Mouse (Mus musculus): ENCODE measurements around the gene Enkd1. TPM values are rescaled to one million over a fixed set of nuclear protein-coding genes. Genes with fewer than 3 reads are reported as not detected.

Enkd1 gene
- polyA plus RNA-seq, 1 experiment = 9.1 TPM

GRCm38 (mm10) chr8:105704146-105704812 is 3.7 kb downstream of the Enkd1 start:
- Histone ChIP-seq H3K27ac (ENCODE audit: insufficient read depth, low read length) (no peak overlapping the region), H3K4me1 (ENCODE audit: control insufficient read depth, insufficient read depth, low read length) (peaks cover 2% of the 10 kb centered on the region; the same call in 1 of the 2 replicates), H3K4me3 (ENCODE audit: insufficient read depth, low read length) (no peak overlapping the region)
- no peak for TF ChIP-seq CTCF (IDR thresholded peaks at IDR 0.05; ENCODE audit: borderline replicate concordance, insufficient read depth, low read length)
- no peak for TF ChIP-seq POLR2A (IDR thresholded peaks at IDR 0.05; ENCODE audit: low read depth, low read length)

DNA sequence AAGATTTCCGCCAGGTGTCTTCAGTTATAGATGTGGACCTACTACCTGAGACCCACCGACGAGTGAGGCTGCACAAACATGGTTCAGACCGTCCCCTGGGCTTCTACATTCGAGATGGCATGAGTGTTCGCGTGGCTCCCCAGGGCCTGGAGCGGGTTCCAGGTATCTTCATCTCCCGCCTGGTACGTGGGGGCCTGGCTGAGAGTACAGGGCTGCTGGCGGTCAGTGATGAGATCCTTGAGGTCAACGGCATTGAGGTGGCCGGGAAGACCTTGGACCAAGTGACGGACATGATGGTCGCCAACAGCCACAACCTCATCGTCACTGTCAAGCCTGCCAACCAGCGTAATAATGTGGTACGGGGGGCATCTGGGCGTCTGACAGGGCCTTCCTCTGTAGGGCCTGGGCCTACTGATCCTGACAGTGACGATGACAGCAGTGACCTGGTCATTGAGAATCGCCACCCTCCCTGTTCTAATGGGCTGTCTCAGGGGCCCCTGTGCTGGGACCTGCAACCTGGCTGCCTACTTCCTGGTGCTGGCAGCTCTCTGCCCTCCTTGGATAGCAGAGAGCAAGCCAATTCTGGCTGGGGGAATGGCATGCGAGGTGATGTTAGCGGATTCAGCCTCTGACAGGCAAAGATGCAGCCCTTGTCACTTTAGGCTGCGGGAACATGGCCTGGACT is 5.1 kb downstream of the Enkd1 start:
- H3K27ac ChIP-seq (ENCODE audit: insufficient read depth, low read length) = no peak overlapping the region
- TF ChIP-seq POLR2A (IDR thresholded peaks at IDR 0.05; ENCODE audit: low read depth, low read length) = no peak
- TF ChIP-seq CTCF (IDR thresholded peaks at IDR 0.05; ENCODE audit: borderline replicate concordance, insufficient read depth, low read length) = no peak
- peaks cover 2% of the 10 kb centered on the region; the same call in 1 of the 2 replicates for H3K4me1 ChIP-seq (ENCODE audit: control insufficient read depth, insufficient read depth, low read length)
- H3K4me3 ChIP-seq (ENCODE audit: insufficient read depth, low read length) = no peak overlapping the region

DNA sequence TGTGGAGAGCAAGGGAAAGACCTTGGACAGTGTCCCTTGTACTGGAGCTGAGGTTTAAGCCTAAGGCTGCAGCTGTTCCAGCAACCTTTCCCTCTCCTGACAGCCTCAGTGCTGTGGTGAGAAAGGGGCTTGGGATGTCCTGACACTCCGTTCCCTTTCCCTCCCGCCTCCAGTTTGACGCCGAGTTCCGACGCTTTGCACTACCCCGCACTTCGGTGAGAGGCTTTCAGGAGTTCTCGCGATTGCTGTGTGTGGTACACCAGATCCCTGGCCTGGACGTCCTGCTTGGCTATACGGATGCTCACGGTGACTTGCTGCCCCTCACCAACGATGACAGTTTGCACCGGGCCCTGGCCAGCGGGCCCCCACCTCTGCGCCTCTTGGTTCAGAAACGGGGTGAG is 6.0 kb downstream of the Enkd1 start:
- TF ChIP-seq CTCF (IDR thresholded peaks at IDR 0.05; ENCODE audit: borderline replicate concordance, insufficient read depth, low read length) (no peak), POLR2A (IDR thresholded peaks at IDR 0.05; ENCODE audit: low read depth, low read length) (no peak)
- no peak overlapping the region for H3K27ac ChIP-seq (ENCODE audit: insufficient read depth, low read length)

GRCm38 (mm10) chr8:105700966-105701824 is 6.8 kb downstream of the Enkd1 start, which contains the start of the genes Acd and Pard6a:
Acd (minus strand) TSS chr8:105701102.
Pard6a (plus strand) TSS chr8:105701148.
- Histone ChIP-seq H3K4me1 (ENCODE audit: control insufficient read depth, insufficient read depth, low read length) (peaks cover 2% of the 10 kb centered on the region; the same call in 1 of the 2 replicates), H3K4me3 (ENCODE audit: insufficient read depth, low read length) (peak within 1 kb of the TSS; percentile 68), H3K27ac (ENCODE audit: insufficient read depth, low read length) (peak within 1 kb of the TSS; percentile 92)
- TF ChIP-seq CTCF (IDR thresholded peaks at IDR 0.05; ENCODE audit: borderline replicate concordance, insufficient read depth, low read length) (no peak), POLR2A (IDR thresholded peaks at IDR 0.05; ENCODE audit: low read depth, low read length) (peak; percentile 70; the same call in 1 of the 2 replicates)

More for the DNA sequence above, 6.0 kb downstream of the Enkd1 start:
- H3K4me3 ChIP-seq (ENCODE audit: insufficient read depth, low read length) = peak overlapping the region; percentile 50
- peaks cover 2% of the 10 kb centered on the region; the same call in 1 of the 2 replicates for H3K4me1 ChIP-seq (ENCODE audit: control insufficient read depth, insufficient read depth, low read length)

DNA sequence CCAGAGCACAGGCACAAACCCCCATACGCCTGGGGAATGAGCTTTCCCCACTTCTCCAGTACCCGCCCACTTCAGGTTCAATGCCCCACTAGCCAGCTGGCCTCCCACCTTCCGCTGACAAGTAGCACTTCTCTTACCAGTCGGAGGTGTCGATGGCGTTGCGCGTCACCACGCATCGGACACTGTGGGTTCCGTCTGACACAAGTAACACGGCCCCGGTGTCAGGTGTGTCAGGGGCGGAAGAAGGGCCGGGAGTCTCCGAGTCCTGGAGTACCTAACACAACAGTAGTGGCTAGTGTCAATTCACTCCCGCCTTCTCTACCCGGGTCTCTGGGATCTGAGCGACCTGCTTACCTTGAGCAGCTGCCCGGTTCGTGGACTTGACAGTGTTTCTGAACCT is 7.4 kb downstream of the Enkd1 start:
- TF ChIP-seq POLR2A (IDR thresholded peaks at IDR 0.05; ENCODE audit: low read depth, low read length) (no peak), CTCF (IDR thresholded peaks at IDR 0.05; ENCODE audit: borderline replicate concordance, insufficient read depth, low read length) (no peak)
- Histone ChIP-seq H3K4me1 (ENCODE audit: control insufficient read depth, insufficient read depth, low read length) (peaks cover 2% of the 10 kb centered on the region; the same call in 1 of the 2 replicates), H3K27ac (ENCODE audit: insufficient read depth, low read length) (no peak overlapping the region), H3K4me3 (ENCODE audit: insufficient read depth, low read length) (peak overlapping the region; percentile 68)

GRCm38 (mm10) chr8:105699488-105700215 is 8.4 kb downstream of the Enkd1 start:
- Histone ChIP-seq H3K4me3 (ENCODE audit: insufficient read depth, low read length) (peak overlapping the region; percentile 68; the same call in 1 of the 2 replicates), H3K4me1 (ENCODE audit: control insufficient read depth, insufficient read depth, low read length) (peaks cover 2% of the 10 kb centered on the region; the same call in 1 of the 2 replicates), H3K27ac (ENCODE audit: insufficient read depth, low read length) (no peak overlapping the region)
- TF ChIP-seq POLR2A (IDR thresholded peaks at IDR 0.05; ENCODE audit: low read depth, low read length) = no peak
- no peak for TF ChIP-seq CTCF (IDR thresholded peaks at IDR 0.05; ENCODE audit: borderline replicate concordance, insufficient read depth, low read length)

DNA sequence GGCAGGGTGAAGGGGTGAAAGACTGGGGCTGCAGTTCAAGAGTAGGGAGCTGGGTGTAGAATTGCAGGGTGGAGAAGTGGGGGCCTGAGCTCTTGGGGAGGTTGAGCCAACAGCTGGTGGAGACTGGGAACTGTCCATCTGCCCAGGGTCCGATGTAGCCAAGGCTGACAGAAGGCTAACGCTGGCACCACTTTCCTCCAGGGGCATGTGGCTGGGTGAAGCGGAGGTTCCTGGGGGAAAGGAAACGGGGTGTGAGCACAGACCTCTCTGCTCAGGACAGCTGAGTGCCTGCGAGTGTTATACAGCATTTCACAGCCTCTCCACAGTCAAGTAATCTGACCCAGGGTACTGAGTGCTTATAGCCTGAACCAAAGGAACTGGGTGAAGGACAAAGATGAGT is 9.3 kb downstream of the Enkd1 start:
- no peak overlapping the region for H3K4me3 ChIP-seq (ENCODE audit: insufficient read depth, low read length)
- H3K4me1 ChIP-seq (ENCODE audit: control insufficient read depth, insufficient read depth, low read length) = peaks cover 2% of the 10 kb centered on the region; the same call in 1 of the 2 replicates
- TF ChIP-seq CTCF (IDR thresholded peaks at IDR 0.05; ENCODE audit: borderline replicate concordance, insufficient read depth, low read length) (no peak), POLR2A (IDR thresholded peaks at IDR 0.05; ENCODE audit: low read depth, low read length) (no peak)
- no peak overlapping the region for H3K27ac ChIP-seq (ENCODE audit: insufficient read depth, low read length)

DNA sequence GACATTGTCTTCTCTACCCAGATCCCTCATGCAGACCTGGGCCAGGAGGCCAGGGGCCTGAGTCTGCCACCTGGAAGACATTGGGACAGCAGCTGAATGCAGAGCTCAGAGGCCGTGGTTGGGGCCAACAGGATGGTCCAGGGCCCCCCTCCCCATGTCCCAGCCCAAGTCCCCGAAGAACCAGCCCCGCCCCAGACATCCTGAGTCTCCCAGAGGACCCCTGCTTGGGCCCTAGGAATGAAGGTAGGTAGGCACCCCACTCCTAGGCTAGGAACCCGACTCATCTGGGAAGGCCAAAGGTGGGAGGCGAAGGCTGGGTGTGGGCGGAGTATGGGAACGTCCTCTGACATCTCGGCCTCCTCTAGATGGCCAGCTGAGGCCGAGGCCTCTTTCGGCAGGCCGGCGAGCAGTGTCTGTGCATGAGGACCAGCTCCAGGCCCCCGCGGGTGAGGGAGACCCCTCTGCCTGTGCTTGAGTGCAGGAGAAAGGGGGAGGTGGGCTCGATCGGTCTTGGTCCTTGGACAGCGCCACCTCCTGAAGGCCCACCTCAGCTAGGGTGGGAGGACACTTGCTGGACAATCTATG is 10.7 kb downstream of the Enkd1 start:
- Histone ChIP-seq H3K27ac (ENCODE audit: insufficient read depth, low read length) (no peak overlapping the region), H3K4me1 (ENCODE audit: control insufficient read depth, insufficient read depth, low read length) (peaks cover 2% of the 10 kb centered on the region; the same call in 1 of the 2 replicates), H3K4me3 (ENCODE audit: insufficient read depth, low read length) (no peak overlapping the region)
- TF ChIP-seq CTCF (IDR thresholded peaks at IDR 0.05; ENCODE audit: borderline replicate concordance, insufficient read depth, low read length) (no peak), POLR2A (IDR thresholded peaks at IDR 0.05; ENCODE audit: low read depth, low read length) (no peak)
